Mouse (Mus musculus): ENCODE results near the gene Elavl3.
A peak's percentile ranks its signal among the peaks of the same experiment; 100 is the strongest.

Elavl3 gene

GRCm38 (mm10) chr9:22004546-22004945, 47.3 kb downstream of the Elavl3 start:
- no peak for DNase-seq (ENCODE audit: low read depth, low spot score)

- DNase-seq (ENCODE audit: low read depth, low spot score): no peak
These were observed 48.7 kb downstream of the Elavl3 start for GRCm38 (mm10) chr9:22003163-22003554.

DNA sequence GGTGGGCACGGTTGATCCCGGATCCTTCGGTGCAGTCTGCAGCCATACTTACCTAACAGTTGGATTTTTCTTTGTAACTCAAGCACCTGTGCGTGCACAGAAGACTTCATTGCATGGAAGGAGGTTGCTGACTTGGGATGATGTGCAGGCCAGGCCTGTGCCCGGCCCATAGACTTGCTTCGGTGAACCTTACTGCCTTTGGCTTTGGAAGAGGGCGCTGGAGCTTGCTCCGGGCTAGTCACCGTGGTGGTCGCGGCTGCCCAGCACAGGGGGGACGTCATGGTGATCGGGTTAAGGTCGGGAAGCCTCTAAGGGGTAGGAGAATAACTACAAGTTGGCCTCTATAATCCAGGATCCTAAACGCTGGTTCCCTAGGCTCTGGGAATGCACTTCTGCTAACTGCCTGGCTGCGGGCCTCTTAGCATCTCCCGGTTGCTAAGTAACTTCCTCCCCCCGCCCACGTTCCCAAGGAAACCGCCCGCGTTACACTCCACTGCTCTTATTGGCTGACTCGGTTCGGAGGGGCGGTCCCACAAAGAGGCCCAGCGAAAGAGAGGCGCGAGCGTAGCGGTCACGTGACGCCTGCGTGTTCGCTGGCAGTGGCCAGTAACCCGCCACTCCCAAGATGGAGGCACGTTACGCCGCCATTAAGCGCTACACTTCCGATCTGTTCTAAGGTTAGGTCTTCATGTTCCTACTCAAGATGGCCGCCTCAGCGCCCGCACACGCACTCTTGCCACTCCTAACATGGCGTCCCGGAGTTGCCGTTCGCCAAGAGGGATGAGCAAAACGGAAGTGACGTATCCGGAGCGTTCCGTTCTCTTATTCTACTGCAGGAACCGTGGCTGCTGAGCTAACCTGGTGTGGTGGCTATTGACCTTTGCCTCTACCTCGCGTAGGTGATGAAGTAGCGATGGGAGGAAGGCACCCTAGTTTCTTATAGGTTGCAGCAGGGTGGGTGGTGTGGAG, 49.3 kb downstream of the Elavl3 start, which contains the start of the genes Ccdc151 and Prkcsh:
Gene Ccdc151, minus strand, starts transcription at position 441 of the 969 bp plus-strand sequence.
Gene Prkcsh, plus strand, starts transcription at position 613 of the 969 bp plus-strand sequence.
- DNase-seq (ENCODE audit: low read depth, low spot score): peak; percentile 96

DNA sequence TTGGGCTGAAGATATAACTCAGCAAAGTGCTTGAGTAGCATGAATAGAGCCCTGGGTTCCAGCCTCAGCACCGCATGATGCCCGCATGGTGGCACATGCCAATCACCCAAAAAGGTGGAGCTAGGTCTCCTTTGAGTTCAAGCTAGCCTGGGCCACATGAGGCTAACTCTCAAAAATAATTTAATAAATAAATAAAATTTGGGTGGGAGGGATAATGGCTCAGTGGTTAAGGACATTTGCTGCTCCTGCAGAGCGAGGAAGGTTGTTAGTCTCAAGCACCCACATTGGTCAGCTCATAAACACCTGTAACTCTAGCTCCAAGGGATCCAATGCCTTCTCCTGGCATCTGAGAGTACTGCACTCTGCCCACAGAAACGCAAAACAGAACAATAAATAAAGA, 50.2 kb downstream of the Elavl3 start:
- DNase-seq (ENCODE audit: low read depth, low spot score): no peak

DNA sequence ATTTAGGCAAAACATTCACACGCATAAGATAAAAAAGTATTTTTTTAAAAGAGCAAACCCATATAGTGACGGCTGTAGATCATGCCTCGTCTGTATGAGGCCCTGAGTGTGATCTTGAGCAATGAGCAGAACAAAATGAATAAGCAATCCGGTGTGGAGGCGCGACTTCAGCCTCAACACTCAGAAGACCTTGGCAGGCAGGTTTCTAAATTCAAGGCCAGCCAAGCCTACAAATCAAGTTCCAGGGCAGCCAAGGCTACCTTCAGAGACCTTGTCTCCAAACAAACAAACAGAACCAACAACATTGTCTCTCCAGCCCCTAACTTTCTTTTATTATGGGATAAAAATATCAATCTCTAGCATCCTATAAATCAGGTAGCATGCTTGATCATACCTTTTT, 51.5 kb downstream of the Elavl3 start:
- no peak for DNase-seq (ENCODE audit: low read depth, low spot score)

DNA sequence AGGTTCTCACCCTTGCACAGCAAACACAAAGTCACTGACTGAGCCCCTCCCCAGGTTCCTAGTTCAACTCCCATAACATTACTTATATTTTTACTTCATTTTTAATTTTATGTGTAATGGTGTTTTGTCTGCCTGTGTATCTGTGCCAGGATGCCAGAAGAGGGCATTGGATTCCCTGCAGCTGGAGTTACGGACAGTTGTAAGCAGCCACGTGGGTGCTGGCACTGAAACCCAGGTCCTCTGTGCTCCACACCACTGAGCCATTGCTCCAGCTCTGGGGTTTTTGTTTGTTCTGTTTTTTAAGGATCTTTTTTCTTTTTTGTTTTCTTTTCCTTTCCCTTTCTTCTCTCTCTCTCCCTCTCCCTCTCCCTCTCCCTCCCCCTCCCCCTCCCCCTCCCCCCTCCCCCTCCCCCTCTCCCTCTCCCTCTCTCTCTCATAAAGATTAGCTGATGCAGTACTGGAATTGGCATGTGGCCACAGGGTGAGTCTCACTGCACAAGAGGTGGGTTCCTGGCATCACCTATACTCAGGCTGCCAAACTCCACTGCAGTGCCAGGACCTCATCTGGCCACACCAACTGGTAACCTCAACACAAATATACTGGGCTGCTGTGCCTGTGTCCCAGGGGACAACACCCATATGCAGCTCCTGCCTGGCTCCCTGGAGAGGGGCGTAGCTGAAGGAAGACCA, 55.5 kb downstream of the Elavl3 start:
- DNase-seq (ENCODE audit: low read depth, low spot score): no peak

- DNase-seq (ENCODE audit: low read depth, low spot score): no peak
These were observed 59.6 kb downstream of the Elavl3 start for GRCm38 (mm10) chr9:21992227-21992626.

GRCm38 (mm10) chr9:21989230-21990110, 62.4 kb downstream of the Elavl3 start, which contains the start of gene Rgl3:
Rgl3 (minus strand) TSS chr9:21989446.
- DNase-seq (ENCODE audit: low read depth, low spot score): no peak

- peak; percentile 67 for DNase-seq (ENCODE audit: low read depth, low spot score)
These were observed 63.3 kb downstream of the Elavl3 start for GRCm38 (mm10) chr9:21988421-21989101.

DNA sequence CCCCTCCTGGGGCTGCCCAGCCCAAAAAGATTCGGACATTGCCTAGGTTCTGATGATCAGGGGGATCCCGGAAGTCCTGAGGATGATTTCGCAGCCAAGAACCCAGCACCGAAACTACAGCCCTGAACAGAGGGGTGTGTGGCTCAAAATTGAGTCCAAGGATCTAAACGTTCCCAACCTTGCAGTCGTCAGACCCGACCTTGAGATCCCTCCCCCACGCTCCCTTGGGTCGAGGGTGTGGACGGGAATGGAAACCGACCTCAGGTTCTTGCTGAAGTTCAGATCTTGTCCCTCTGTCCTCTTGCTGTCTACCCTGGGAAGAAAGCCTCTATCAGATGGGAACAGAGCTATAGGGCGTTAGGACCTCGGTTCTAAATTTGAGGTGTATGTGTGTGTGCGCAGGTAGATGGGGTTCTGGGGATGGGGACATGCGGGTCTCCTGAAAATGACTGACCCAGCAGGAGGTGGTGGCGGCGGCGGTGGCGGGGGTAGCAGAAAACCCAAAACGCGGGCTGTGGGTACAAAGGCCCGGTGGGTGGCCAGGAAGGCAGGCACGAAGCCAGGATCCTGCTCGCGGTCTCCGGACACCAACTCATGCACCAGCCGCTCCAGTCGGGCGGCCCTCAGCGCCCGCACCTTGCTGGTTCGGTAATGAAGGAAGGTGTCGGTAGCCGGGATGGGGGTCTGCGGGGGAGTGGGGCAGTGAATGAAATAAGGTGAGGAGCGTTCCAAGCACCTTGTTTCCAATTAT, 64.1 kb downstream of the Elavl3 start:
- no peak for DNase-seq (ENCODE audit: low read depth, low spot score)

GRCm38 (mm10) chr9:21983911-21984310, 67.9 kb downstream of the Elavl3 start:
- no peak for DNase-seq (ENCODE audit: low read depth, low spot score)

- DNase-seq (ENCODE audit: low read depth, low spot score): no peak
These were observed 73.3 kb downstream of the Elavl3 start for GRCm38 (mm10) chr9:21978398-21979128.

- DNase-seq (ENCODE audit: low read depth, low spot score): peak; percentile 52
These were observed 73.9 kb downstream of the Elavl3 start for GRCm38 (mm10) chr9:21977972-21978371.

DNA sequence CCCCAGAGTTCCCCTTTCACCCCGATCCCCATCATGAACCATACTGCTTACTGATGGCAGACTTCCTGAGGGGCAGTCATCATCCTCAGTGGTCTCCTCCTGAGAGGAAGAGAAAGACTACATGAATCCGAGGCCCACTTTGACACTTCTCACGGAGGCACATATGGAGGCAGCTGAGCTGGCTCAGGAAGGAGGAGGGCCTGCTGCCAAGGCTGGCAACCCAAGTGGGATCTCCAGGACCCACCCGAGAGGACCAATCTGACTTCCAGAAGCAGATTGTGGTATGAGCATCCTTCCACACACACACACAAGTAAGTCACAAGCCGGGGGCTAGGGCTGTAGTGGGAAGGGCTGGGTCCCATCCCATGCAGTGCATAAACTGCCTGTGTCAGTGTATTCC, 74.5 kb downstream of the Elavl3 start:
- DNase-seq (ENCODE audit: low read depth, low spot score): no peak

- DNase-seq (ENCODE audit: low read depth, low spot score): no peak
These were observed 75.1 kb downstream of the Elavl3 start for GRCm38 (mm10) chr9:21976626-21977175.

- DNase-seq (ENCODE audit: low read depth, low spot score): no peak
These were observed 82.5 kb downstream of the Elavl3 start for GRCm38 (mm10) chr9:21969304-21969703.

GRCm38 (mm10) chr9:21968883-21969282, 82.9 kb downstream of the Elavl3 start:
- DNase-seq (ENCODE audit: low read depth, low spot score): peak; percentile 57

Measured in A20 (cell line).